Mouse (Mus musculus) 3T3-L1 (cell line): Measurements from ENCODE around the gene Itsn2.
A peak's percentile ranks its signal among the peaks of the same experiment; 100 is the strongest.
"Not testable (repeated sequence)": the region's sequence is repeated elsewhere in the genome, so short reads cannot be mapped to it uniquely, and the experiment has no call there.

Experiments used
- DNase-seq: peaks from one replicate; pipeline ENCODE4 v3.0.0-alpha.2; 2015; ENCODE audit warnings: low read depth, low spot score

The Itsn2 gene

GRCm38 (mm10) chr12:4598666-4599428 is 6.4 kb downstream of the Itsn2 start:
- no peak for DNase-seq

GRCm38 (mm10) chr12:4599713-4600112 is 7.3 kb downstream of the Itsn2 start:
- no peak for DNase-seq

DNA sequence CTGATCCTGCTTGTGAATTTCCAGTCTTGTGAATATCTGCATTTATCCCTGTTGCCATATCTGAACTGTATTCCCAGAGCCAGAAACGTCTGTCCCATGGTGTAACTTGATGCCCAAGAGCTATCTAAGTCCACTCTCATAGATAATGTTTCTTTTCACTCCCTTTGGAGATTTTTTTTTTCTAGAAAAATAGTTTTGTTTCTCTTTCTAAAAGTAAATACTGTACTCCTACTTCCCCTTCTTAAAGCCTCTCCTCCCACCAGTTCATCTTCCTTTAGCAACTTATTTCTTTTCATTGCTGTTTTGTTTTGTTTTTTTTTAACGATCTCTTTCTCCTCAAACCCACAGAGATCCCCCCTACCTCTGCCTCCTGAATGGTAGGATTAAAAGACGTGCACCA is 14.2 kb downstream of the Itsn2 start:
- DNase-seq: no peak

GRCm38 (mm10) chr12:4614722-4615121 is 22.3 kb downstream of the Itsn2 start:
- DNase-seq: no peak

DNA sequence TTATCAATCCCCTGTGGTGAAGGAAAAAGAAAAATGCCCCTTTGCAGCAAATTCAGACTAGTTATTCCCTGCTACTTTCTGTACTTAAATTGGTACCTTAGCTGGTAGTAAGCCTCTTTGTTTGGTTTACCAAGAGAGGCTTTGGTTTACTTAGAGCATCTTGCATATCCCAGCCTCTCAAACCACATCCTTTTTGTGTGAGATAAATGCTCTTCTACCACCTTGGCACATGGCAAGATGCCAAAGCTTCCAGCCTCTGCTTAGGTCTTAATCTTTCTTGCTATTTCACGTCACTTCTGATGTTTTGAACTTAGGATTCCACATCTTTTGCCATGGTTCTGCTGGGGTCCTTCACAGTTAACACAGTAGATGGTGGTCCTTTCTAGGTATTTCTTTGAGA is 31.8 kb downstream of the Itsn2 start:
- DNase-seq: no peak

DNA sequence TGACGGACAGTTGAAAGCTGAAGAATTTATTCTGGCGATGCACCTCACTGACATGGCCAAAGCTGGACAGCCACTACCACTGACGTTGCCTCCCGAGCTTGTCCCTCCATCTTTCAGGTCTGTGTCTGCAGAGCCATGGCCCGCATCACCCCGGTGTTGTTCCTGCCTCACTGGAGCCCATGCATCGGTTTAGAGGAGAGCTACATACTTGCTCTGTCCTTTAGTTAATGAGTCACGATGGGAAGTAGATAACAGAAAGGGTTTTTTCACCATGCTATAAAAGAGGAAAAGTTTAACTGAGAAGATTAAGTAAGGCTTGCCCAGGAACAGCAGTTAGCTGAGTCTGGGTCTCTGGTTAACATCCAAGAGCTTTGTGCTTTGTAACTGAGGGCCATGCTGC is 40.5 kb downstream of the Itsn2 start:
- DNase-seq: no peak

DNA sequence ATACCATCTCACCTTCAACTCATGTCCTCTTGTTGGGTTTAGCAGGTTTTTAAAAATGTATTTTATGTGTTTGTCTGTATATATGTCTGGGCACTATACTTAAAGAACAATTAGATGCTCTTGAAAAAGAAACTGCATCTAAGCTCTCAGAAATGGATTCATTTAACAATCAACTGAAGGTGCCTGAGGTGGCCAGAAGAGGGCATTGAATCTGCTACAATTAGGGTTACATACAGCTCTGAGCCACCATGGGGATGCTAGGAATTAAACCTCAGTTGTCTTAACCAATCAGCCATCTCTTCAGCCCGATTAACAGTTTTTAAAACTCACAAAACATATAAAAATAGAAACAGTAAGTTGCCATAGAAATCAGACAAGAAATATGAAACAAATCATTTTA is 46.0 kb downstream of the Itsn2 start:
- peak; percentile 33 for DNase-seq

- DNase-seq: no peak
These were observed 48.3 kb downstream of the Itsn2 start for GRCm38 (mm10) chr12:4640737-4641136.

- DNase-seq: no peak
These were observed 64.4 kb downstream of the Itsn2 start for GRCm38 (mm10) chr12:4656813-4657212.

DNA sequence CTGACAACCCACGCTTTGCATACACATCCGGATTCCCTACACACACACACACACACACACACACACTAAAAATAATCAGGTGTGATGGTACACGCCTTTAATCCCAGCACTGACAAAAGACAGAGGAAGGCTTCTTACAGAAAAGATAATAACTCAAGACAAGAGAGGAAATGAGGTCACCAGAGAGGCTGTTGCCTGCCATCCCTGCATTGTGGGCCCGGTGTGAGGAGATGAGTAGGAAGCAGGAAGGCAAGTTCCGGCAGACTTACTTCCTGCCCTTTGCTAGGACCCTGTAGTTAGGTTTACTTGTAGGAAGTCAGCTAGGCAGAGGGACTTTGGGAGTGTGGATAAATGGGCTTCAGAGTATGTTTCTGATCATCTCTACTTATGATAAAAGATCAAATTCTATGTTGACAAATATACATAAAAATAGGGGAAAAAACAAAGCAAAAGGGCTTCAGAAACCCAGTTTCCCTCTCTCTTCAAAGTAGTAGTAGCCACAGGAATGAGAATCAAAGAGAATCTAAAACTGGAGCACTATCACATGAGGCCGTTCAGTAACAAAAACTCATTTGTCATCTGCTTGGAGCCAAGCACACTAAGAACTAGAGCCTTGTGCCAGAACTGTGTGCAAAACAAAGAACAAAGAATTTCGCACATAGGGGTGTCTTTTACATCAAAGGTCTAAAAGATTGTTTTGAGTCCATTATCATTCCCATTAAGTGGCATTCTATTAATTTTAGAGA is 72.7 kb downstream of the Itsn2 start:
- no peak for DNase-seq

- DNase-seq: no peak
These were observed 73.2 kb downstream of the Itsn2 start for GRCm38 (mm10) chr12:4665675-4666037.

DNA sequence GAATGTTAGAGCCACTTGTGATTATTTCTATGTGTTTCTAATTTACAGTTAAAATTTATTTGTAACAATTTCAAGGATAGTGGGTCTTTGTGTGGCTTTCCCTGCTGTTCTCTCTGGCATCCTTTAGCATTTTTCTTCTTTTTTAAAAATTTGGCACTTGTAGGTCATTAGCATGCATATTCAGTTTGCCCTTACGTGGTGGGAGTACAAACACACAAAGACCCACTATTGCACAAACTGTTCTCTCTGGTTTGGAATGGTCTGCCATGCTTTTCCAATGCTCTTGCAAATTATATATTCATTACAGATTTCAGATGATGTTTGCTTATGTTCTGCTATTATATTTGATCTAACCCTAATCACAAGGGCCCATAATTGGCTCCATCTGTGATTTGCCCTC is 83.9 kb downstream of the Itsn2 start:
- DNase-seq: no peak

DNA sequence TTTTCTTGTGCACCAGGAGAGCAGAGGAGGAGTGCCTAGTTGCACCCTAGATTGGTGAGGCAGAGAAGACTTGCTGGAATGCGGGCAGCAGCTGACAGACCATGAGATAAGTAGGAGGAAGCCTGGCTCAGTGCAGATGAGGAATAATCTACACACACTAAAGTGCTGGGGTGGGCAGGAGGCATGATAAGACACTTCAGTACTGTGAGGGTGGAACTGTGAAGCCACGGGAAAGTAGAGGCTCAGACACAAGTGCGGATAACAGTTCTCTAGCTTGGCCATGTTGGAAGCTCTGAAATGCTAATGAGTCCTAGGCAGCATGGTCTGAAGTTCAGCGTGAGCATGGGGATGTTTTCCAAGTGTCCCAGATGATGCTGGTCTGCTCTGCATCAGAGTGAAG is 87.5 kb downstream of the Itsn2 start:
- no peak for DNase-seq

GRCm38 (mm10) chr12:4685441-4685840 is 93.0 kb downstream of the Itsn2 start:
- DNase-seq: no peak

DNA sequence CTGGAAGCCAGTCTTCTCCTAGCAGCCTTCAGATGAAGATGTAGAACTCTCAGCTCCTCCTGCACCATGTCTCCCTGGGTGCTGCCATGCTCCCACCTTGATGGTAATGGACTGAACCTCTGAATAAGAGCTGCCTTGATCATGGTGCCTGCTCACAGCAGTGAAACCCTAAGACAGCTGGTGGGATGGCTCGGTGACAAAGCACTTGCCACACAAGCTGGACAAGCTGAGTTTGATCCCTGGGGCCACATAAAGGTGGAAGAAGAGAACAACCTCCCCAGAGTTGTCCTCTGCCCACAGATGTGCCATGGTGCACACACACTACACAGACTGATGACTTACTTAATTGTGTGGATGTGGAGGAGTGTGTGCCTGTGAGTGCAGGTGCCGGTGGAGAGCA is 95.9 kb downstream of the Itsn2 start:
- DNase-seq: no peak

- no peak for DNase-seq
These were observed 96.9 kb downstream of the Itsn2 start for GRCm38 (mm10) chr12:4689341-4689740.

GRCm38 (mm10) chr12:4691193-4691592 is 98.8 kb downstream of the Itsn2 start:
- no peak for DNase-seq

GRCm38 (mm10) chr12:4694534-4694933 is 102.1 kb downstream of the Itsn2 start:
- DNase-seq: no peak

DNA sequence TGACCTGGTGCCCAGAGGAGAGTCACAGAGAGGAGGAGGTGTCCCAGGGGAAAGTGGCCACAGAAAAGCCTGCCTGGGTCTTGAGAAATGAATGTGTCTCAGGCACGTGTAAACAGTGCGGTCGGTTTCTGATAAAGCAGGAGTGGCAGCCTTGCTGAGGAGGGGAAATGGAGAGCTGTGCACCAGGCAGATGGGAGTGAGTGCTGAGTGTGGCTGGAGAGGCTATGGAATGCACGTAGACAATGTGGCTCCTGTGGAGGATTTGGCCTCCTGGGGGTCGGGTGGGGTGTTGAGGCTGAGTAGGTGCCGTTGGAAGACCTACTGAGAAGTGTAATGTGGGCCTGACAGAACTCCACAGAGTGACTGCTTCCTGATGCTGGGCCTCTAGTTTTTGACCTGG is 113.2 kb downstream of the Itsn2 start:
- DNase-seq: not testable (repeated sequence)

DNA sequence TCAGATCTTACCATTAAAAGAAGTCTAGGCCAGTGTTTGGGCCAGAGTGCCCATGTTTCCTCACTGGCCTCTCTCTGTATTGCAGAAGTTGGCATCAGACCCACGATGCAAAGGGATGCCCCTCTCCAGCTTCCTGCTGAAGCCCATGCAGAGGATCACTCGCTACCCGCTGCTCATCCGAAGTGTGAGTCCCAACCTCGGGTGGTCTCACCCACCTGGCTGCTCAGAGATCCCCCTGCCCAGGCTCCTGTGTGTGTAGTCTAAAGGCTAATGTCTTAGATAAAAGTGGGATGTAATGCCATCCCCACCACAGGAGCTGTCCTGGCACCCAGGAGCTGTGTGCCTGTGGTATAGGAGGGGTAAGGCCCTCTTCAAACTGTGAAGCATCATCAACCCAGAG is 113.7 kb downstream of the Itsn2 start:
- no peak for DNase-seq

DNA sequence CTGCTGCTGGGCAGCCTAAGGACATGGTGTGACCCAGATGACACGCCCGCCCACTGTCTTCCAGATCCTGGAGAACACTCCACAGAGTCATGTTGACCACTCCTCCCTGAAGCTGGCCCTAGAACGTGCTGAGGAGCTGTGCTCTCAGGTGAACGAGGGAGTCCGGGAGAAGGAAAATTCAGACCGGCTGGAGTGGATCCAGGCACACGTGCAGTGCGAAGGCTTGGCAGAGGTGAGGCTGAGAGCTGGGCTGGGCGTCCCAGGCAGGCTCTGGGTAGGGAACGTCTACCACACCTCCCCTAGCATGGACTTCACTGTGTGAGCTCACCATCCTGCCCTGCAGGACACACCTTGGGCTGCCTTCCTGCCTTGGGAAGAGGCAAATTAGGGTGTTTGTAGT is 114.5 kb downstream of the Itsn2 start:
- no peak for DNase-seq

DNA sequence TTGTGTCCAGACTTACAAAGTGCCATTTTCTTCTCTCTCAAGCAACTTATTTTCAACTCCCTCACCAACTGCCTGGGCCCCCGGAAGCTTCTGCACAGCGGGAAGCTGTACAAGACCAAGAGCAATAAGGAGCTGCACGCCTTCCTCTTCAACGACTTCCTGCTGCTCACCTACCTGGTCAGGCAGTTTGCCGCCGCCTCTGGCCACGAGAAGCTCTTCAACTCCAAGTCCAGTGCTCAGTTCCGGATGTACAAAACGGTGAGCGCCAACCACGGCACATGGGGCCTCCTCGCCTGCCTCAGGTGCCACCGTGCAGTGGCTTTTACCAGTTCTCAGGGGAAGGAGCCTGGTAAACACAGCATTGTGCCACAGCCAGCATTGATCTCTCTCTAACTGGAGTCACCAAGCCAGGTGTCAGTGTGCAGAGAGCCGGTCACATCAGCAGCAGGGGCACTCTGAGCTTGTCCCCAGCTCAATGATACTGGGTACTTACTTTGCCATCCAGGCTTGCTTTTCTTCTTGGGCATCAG is 115.1 kb downstream of the Itsn2 start:
- DNase-seq: no peak

GRCm38 (mm10) chr12:4708296-4708695 is 115.9 kb downstream of the Itsn2 start:
- no peak for DNase-seq
